Mouse (Mus musculus) layer of hippocampus, postnatal 10 days (tissue): ENCODE results near the gene Vma21-ps. TPM values are rescaled to one million over a fixed set of nuclear protein-coding genes. Genes with fewer than 3 reads are reported as not detected.
"Not testable (repeated sequence)": the region's sequence is repeated elsewhere in the genome, so short reads cannot be mapped to it uniquely, and the experiment has no call there.

ENCODE experiments used
- DNase-seq, 2 experiments: peaks; one replicate each; pipeline ENCODE4 v3.0.0; 2021; ENCODE audit warnings: low spot score in 2 of 2
- long read RNA-seq: library from polyadenylated mRNA; stranded (forward); transcript quantifications from one replicate; pipeline ENCODE4 v2.0.0, GENCODE M21; 2023
- total RNA-seq, 2 experiments: library from RNA; stranded (reverse); gene quantifications; 2 replicates each; pipeline ENCODE4 v1.2.3; 2021

The Vma21-ps gene
- total RNA-seq, result not detected
- long read RNA-seq, result 0 reads

DNA sequence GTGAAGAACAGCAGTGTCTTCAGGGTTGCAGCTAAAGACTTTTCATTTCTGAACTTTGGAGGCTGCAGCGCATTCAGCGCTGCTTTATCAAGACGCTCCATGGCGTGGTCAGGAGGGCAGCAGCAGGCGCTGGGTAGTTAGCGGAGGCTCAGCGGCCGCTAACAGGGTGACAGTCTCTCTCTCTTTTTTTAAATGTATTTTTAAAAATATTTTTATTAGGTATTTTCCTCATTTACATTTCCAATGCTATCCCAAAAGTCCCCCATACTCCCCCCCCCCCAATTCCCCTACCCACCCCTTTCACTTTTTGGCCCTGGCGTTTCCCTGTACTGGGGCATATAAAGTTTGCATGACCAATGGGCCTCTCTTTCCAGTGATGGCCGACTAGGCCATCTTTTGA is at the start of gene Vma21-ps:
TSS of gene Vma21-ps (minus strand) at position 101 of the 400 bp plus-strand sequence.
- DNase-seq, result not testable (repeated sequence)

- no peak for DNase-seq
Observed at GRCm38 (mm10) chr4:52543001-52543400, 46.0 kb upstream of the Vma21-ps start.

- no peak for DNase-seq
Observed at GRCm38 (mm10) chr4:52530636-52531035, 33.6 kb upstream of the Vma21-ps start.

- no peak for DNase-seq
Observed at GRCm38 (mm10) chr4:52526464-52526863, 29.4 kb upstream of the Vma21-ps start.

DNA sequence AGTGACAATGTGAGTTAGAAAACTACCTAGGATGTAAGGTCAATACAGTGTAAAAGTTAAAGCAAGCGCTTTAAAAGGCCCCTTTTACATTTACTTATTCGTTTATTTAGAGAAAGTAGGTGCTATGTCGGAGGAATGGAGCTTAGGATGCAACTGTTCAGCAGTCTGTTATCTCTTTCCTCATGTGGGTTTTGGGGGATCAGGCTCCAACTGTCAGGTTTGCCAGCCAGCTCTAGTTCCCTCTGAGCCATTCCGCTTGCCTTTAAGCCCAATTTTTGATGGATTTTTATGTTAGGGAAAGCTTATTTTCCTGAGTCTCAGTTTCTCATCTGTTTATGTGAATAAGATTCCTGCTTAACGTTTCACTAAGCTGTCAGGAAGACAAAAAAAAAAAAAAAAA is 22.3 kb upstream of the Vma21-ps start:
- no peak for DNase-seq

GRCm38 (mm10) chr4:52517580-52517979 is 20.5 kb upstream of the Vma21-ps start:
- no peak for DNase-seq

DNA sequence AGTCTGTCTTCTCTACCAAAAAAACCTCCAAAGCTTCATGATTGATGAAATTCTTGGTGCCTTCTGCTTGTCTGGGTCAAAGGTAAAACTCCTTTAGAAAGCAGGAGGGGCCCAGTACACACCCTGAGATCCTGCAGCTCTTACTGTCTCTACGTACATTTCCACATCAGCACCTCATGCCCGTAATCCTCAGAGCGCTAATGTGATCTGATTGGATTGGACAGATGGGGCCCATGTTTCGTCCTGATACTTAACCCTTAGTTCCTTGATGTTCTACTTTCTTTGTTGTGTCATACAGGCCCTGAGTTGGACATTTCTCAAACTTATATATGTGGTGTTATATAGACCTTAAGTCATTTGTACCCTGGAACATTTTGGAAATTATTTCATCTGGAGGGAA is 9.6 kb downstream of the Vma21-ps start:
- DNase-seq, result no peak

- no peak for DNase-seq
Observed at GRCm38 (mm10) chr4:52473431-52473830, 23.6 kb downstream of the Vma21-ps start.

GRCm38 (mm10) chr4:52461321-52461720 is 35.7 kb downstream of the Vma21-ps start:
- peak; percentile 38 to 52 for DNase-seq

DNA sequence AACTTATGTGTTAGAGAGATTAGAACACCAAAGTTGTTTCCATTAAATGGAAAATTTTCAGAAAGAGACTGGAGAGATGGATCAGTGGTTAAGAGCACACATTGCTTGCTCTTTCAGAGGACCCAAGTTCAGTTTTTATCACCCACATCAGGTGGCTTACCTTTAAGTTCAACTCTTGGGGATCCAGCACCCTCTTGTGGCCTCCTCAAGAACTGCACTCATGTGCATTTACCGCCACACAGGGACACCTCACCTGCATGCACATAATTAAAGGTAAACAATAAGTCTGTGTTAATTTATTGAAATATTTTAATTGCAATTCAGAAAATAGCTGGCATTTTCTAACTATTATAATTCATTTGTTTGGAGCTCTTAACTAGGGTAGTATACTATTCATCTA is 37.3 kb downstream of the Vma21-ps start:
- DNase-seq, result no peak

Other genes starting within 250 kb of the Vma21-ps start
- gene Smc2, start 58.0 kb downstream of the Vma21-ps start, total RNA-seq, result 10 to 100 TPM; 12.2 to 13.1 TPM
- gene Toporsl, start 99.0 kb upstream of the Vma21-ps start, total RNA-seq, result not detected